ENCODE assay signal across 18 mouse cellular contexts in genomic region chr3:116859752-116860151, GRCm38 (mm10). TPM values are rescaled to one million over a fixed set of nuclear protein-coding genes. Genes with fewer than 3 reads are reported as not detected.
DNase-seq lines count a peak whose midpoint lies in the region; ATAC-seq and TF ChIP-seq lines count a peak whose summit lies in the region.
"Had no signal": no experiment of that assay in that cellular context is flagged by ENCODE, and none has a peak within 500 bp of the region (broad histone marks: within the 10 kb centered on the region; RNA-seq: fewer than 3 reads in every experiment).

No protein-coding gene starts in this region.

- DNase-seq in ES-E14 (ENCODE audit: low read depth, low spot score) = no peak
- DNase-seq in liver, embryonic 11.5 days (ENCODE audit: low spot score) = no peak
- DNase-seq in left cerebral cortex, postnatal 14 days (ENCODE audit: low spot score in 2 of 2) = no peak
- no peak for DNase-seq in forebrain, embryonic 11.5 days (ENCODE audit: low spot score)
- DNase-seq in lung, adult 18-20 months = no peak
- DNase-seq: cerebellum, adult 9-11 months; gastrocnemius, postnatal 14 days; kidney, adult 9 months; spleen, adult 18-20 months had no signal

- 0 out of 2 replicates have a peak, but pooled peaks have one; percentile 1 for ATAC-seq in intestine, embryonic 15.5 days
- ATAC-seq in intestine, postnatal 0 days = no peak
- ATAC-seq in liver, embryonic 11.5 days (replicated peaks; ENCODE audit: low FRiP score) = peak; percentile 8; the same call in 1 of the 2 replicates
- peak; percentile 20; the same call in 1 of the 2 replicates for ATAC-seq in megakaryocyte-erythroid progenitor cell, adult 5-6 weeks (replicated peaks; ENCODE audit: low FRiP score, low TSS enrichment, poor library complexity, severe bottlenecking)
- ATAC-seq in forebrain, embryonic 11.5 days (replicated peaks; ENCODE audit: low FRiP score) = no peak
- ATAC-seq: activated CD4-positive, CD25-positive, alpha-beta regulatory T cell, adult 4 months; forebrain, embryonic 13.5 days; midbrain, embryonic 16.5 days had no signal

- no peak overlapping the region for H3K9ac ChIP-seq in intestine, embryonic 15.5 days
- no peak overlapping the region for H3K9ac ChIP-seq in intestine, postnatal 0 days (ENCODE audit: low read depth, low read length)
- no peak overlapping the region for H3K9ac ChIP-seq in ES-E14 (ENCODE audit: insufficient read depth, low read depth, low read length, poor library complexity, severe bottlenecking)
- peak overlapping the region; percentile 55 for H3K9ac ChIP-seq in liver, embryonic 11.5 days (ENCODE audit: low read depth, low read length)
- H3K9ac ChIP-seq in forebrain, embryonic 11.5 days (ENCODE audit: low read length) = no peak overlapping the region
- H3K9ac ChIP-seq: forebrain, embryonic 13.5 days; lung, embryonic 14.5 days had no signal

- no peak for TF ChIP-seq CTCF in intestine, postnatal 0 days (IDR thresholded peaks at IDR 0.05; ENCODE audit: low read depth)

- no peak overlapping the region for H3K4me3 ChIP-seq in intestine, embryonic 15.5 days (replicated peaks)
- no peak overlapping the region for H3K4me3 ChIP-seq in intestine, postnatal 0 days (ENCODE audit: low read depth, low read length)
- H3K4me3 ChIP-seq in ES-E14 (ENCODE audit: insufficient read depth in 1 of 2, low read depth in 1 of 2, low read length in 2 of 2, poor library complexity in 1 of 2, severe bottlenecking in 1 of 2) = no peak overlapping the region
- H3K4me3 ChIP-seq in liver, embryonic 11.5 days (ENCODE audit: low read depth, low read length) = peak overlapping the region; percentile 71
- no peak overlapping the region for H3K4me3 ChIP-seq in forebrain, embryonic 11.5 days (ENCODE audit: low read depth, low read length)
- H3K4me3 ChIP-seq: forebrain, embryonic 13.5 days; hindbrain, embryonic 10.5 days; limb, embryonic 10.5 days had no signal

- no peaks in the 10 kb centered on the region for H3K9me3 ChIP-seq in intestine, embryonic 15.5 days
- H3K9me3 ChIP-seq in intestine, postnatal 0 days (ENCODE audit: control insufficient read depth) = no peaks in the 10 kb centered on the region
- no peaks in the 10 kb centered on the region for H3K9me3 ChIP-seq in ES-E14 (ENCODE audit: control insufficient read depth, insufficient read depth, low read depth, low read length)
- H3K9me3 ChIP-seq in liver, embryonic 11.5 days (ENCODE audit: control insufficient read depth, low read length) = no peaks in the 10 kb centered on the region
- no peaks in the 10 kb centered on the region for H3K9me3 ChIP-seq in forebrain, embryonic 11.5 days (ENCODE audit: control insufficient read depth, low read length)
- H3K9me3 ChIP-seq: forebrain, embryonic 13.5 days; hindbrain, embryonic 10.5 days; limb, embryonic 10.5 days had no signal

- H3K27me3 ChIP-seq in intestine, embryonic 15.5 days (replicated peaks) = no peaks in the 10 kb centered on the region
- H3K27me3 ChIP-seq in intestine, postnatal 0 days (replicated peaks; ENCODE audit: control insufficient read depth, insufficient read depth, low read length) = no peaks in the 10 kb centered on the region
- H3K27me3 ChIP-seq in liver, embryonic 11.5 days (replicated peaks; ENCODE audit: control insufficient read depth, insufficient read depth, low read length) = no peaks in the 10 kb centered on the region
- H3K27me3 ChIP-seq in forebrain, embryonic 11.5 days (ENCODE audit: control insufficient read depth, insufficient read depth, low read length) = no peaks in the 10 kb centered on the region
- H3K27me3 ChIP-seq: forebrain, embryonic 13.5 days had no signal

- no peak overlapping the region for H3K27ac ChIP-seq in intestine, embryonic 15.5 days
- H3K27ac ChIP-seq in intestine, postnatal 0 days (ENCODE audit: low read depth, low read length) = no peak overlapping the region
- H3K27ac ChIP-seq in ES-E14 (ENCODE audit: insufficient read depth, low read depth, low read length, poor library complexity, severe bottlenecking) = peak overlapping the region; percentile 25; the same call in 1 of the 2 replicates
- H3K27ac ChIP-seq in liver, embryonic 11.5 days (ENCODE audit: low read depth, low read length) = peak overlapping the region; percentile 93
- no peak overlapping the region for H3K27ac ChIP-seq in forebrain, embryonic 11.5 days (ENCODE audit: low read depth, low read length)
- H3K27ac ChIP-seq: forebrain, embryonic 13.5 days; hindbrain, embryonic 10.5 days; limb, embryonic 10.5 days had no signal

- 76% methylated on average over 5 of the region's 5 CpGs for WGBS in intestine, embryonic 15.5 days
- WGBS in intestine, postnatal 0 days = 64% methylated on average over 5 of the region's 5 CpGs
- WGBS in liver, embryonic 11.5 days = 45% methylated on average over 5 of the region's 5 CpGs
- 82% methylated on average over 5 of the region's 5 CpGs for whole genome bisulfite sequencing in forebrain, embryonic 11.5 days

- 0 out of 2 replicates have a peak, but pooled peaks cover 5% of the 10 kb centered on the region for H3K4me1 ChIP-seq in intestine, embryonic 15.5 days (replicated peaks)
- H3K4me1 ChIP-seq in intestine, postnatal 0 days (replicated peaks; ENCODE audit: control insufficient read depth, insufficient read depth, low read length) = no peaks in the 10 kb centered on the region
- peaks cover 5 to 12% of the 10 kb centered on the region in 2 experiments for H3K4me1 ChIP-seq in ES-E14 (ENCODE audit: control insufficient read depth in 2 of 2, insufficient read depth in 2 of 2, low read length in 2 of 2, poor library complexity in 1 of 2)
- peaks cover 29% of the 10 kb centered on the region for H3K4me1 ChIP-seq in liver, embryonic 11.5 days (replicated peaks; ENCODE audit: control insufficient read depth, insufficient read depth, low read length)
- no peaks in the 10 kb centered on the region; the same call in 1 of the 2 replicates for H3K4me1 ChIP-seq in forebrain, embryonic 11.5 days (replicated peaks; ENCODE audit: control insufficient read depth, insufficient read depth, low read length)

- H3K36me3 ChIP-seq in intestine, embryonic 15.5 days = no peaks in the 10 kb centered on the region
- no peaks in the 10 kb centered on the region for H3K36me3 ChIP-seq in intestine, postnatal 0 days (ENCODE audit: control insufficient read depth, insufficient read depth)
- H3K36me3 ChIP-seq in ES-E14 (ENCODE audit: control insufficient read depth, insufficient read depth, low read length, poor library complexity, severe bottlenecking) = no peaks in the 10 kb centered on the region
- no peaks in the 10 kb centered on the region for H3K36me3 ChIP-seq in liver, embryonic 11.5 days (ENCODE audit: control insufficient read depth, insufficient read depth, low read length)
- no peaks in the 10 kb centered on the region for H3K36me3 ChIP-seq in forebrain, embryonic 11.5 days (ENCODE audit: control insufficient read depth, insufficient read depth, low read length)
- H3K36me3 ChIP-seq: hindbrain, embryonic 10.5 days; limb, embryonic 10.5 days had no signal

- in situ Hi-C loops in ES-E14 (cut with MboI; ENCODE audit: low sequenced_read_pairs in 2 of 2, unreplicated experiment in 2 of 2) = no loop called here

- H3K4me2 ChIP-seq in intestine, embryonic 15.5 days (replicated peaks) = no peak overlapping the region
- H3K4me2 ChIP-seq in intestine, postnatal 0 days (replicated peaks; ENCODE audit: low read depth) = no peak overlapping the region
- peak overlapping the region; percentile 92 for H3K4me2 ChIP-seq in liver, embryonic 11.5 days
- H3K4me2 ChIP-seq in forebrain, embryonic 11.5 days (ENCODE audit: low read depth, low read length, severe bottlenecking) = no peak overlapping the region
- H3K4me2 ChIP-seq: forebrain, embryonic 13.5 days had no signal

- intact Hi-C loops in left cerebral cortex, postnatal 14 days (cut with DNase I) = no loop called here

TF ChIP-seq in ES-E14, 5 proteins besides CTCF, POLR2A, EP300 and RAD21:
- no peak for TF ChIP-seq MAFK (IDR thresholded peaks at IDR 0.05; ENCODE audit: insufficient read depth, low read depth, low read length)
- TF ChIP-seq ZC3H11A (IDR thresholded peaks at IDR 0.05; ENCODE audit: borderline replicate concordance, low read depth, low read length) = no peak
- TF ChIP-seq CHD2 (IDR thresholded peaks at IDR 0.05; ENCODE audit: low read depth, low read length) = no peak
- TF ChIP-seq HCFC1 (IDR thresholded peaks at IDR 0.05; ENCODE audit: borderline replicate concordance, insufficient read depth, low read length) = no peak
- TF ChIP-seq ZNF384 (IDR thresholded peaks at IDR 0.05; ENCODE audit: low read depth, low read length) = no peak

RNA-seq across cellular contexts. Expression of gene Frrs1, which starts 0.5 kb away (rescaled TPM):
- polyA plus RNA-seq in intestine, embryonic 15.5 days (2015; fragmentation: Nextera tagmentation; extraction: Ambion mirVana) = 36.6 and 39.0 TPM in 2 replicates
- polyA plus RNA-seq in intestine, postnatal 0 days (2015; fragmentation: Nextera tagmentation; extraction: Ambion mirVana) = 18.6 and 18.9 TPM in 2 replicates
- 69.3 and 108 TPM in 2 replicates for total RNA-seq in ES-E14 (2012; rRNA removed)
- 66.7 and 73.0 TPM in 2 replicates for polyA plus RNA-seq in liver, embryonic 11.5 days (2014; fragmentation: Nextera tagmentation; extraction: Ambion mirVana)
- 59.9 and 65.4 TPM in 2 replicates for total RNA-seq in megakaryocyte-erythroid progenitor cell, adult 5-6 weeks (2014; fragmentation: Nextera tagmentation)
- total RNA-seq in megakaryocyte-erythroid progenitor cell, adult 5-6 weeks (2017) = 29.3 and 37.6 TPM in 2 replicates
- total RNA-seq in left cerebral cortex, postnatal 14 days (2021) = 1 to 10 TPM; 1.5 to 2.3 TPM
- 11.3 and 12.2 TPM in 2 replicates for polyA plus RNA-seq in forebrain, embryonic 11.5 days (2014; fragmentation: Nextera tagmentation; extraction: Ambion mirVana)

RNA-seq across cellular contexts. Expression of gene Agl, which starts 51.8 kb away (rescaled TPM):
- 12.1 and 12.2 TPM in 2 replicates for polyA plus RNA-seq in intestine, embryonic 15.5 days (2015; fragmentation: Nextera tagmentation; extraction: Ambion mirVana)
- 6.3 and 6.9 TPM in 2 replicates for polyA plus RNA-seq in intestine, postnatal 0 days (2015; fragmentation: Nextera tagmentation; extraction: Ambion mirVana)
- 5.6 and 5.7 TPM in 2 replicates for total RNA-seq in ES-E14 (2012; rRNA removed)
- polyA plus RNA-seq in liver, embryonic 11.5 days (2014; fragmentation: Nextera tagmentation; extraction: Ambion mirVana) = 13.4 and 13.6 TPM in 2 replicates
- 11.3 and 13.3 TPM in 2 replicates for total RNA-seq in megakaryocyte-erythroid progenitor cell, adult 5-6 weeks (2014; fragmentation: Nextera tagmentation)
- total RNA-seq in megakaryocyte-erythroid progenitor cell, adult 5-6 weeks (2017) = 6.2 and 7.8 TPM in 2 replicates
- total RNA-seq in left cerebral cortex, postnatal 14 days (2021) = 10 to 100 TPM; 23.7 to 26.0 TPM
- 14.9 and 17.4 TPM in 2 replicates for polyA plus RNA-seq in forebrain, embryonic 11.5 days (2014; fragmentation: Nextera tagmentation; extraction: Ambion mirVana)

Comparison
In these comparisons a context has a peak if more than half of its experiments do, and no peak if none do; other contexts are left out.
1. ATAC-seq: peak in intestine, embryonic 15.5 days (single experiment), liver, embryonic 11.5 days (single experiment) and megakaryocyte-erythroid progenitor cell, adult 5-6 weeks (single experiment); none in intestine, postnatal 0 days (single experiment) and forebrain, embryonic 11.5 days (single experiment).
2. H3K27ac ChIP-seq: peak in ES-E14 (single experiment) and liver, embryonic 11.5 days (single experiment); none in intestine, embryonic 15.5 days (single experiment), intestine, postnatal 0 days (single experiment) and forebrain, embryonic 11.5 days (single experiment).